Mouse (Mus musculus): ENCODE data around the gene Rgs9. TPM values are rescaled to one million over a fixed set of nuclear protein-coding genes. Genes with fewer than 3 reads are reported as not detected.
"Not testable (repeated sequence)": the region's sequence is repeated elsewhere in the genome, so short reads cannot be mapped to it uniquely, and the experiment has no call there.

Rgs9 gene
- total RNA-seq, 2 experiments from 2014 or later = 0.63 to 0.99 TPM

- DNase-seq = no peak
Measured at GRCm38 (mm10) chr11:109305680-109306079, 7.8 kb upstream of the Rgs9 start.

GRCm38 (mm10) chr11:109302338-109302737 lies 4.4 kb upstream of the Rgs9 start:
- peak; percentile 72 for DNase-seq

- DNase-seq = no peak
Measured at GRCm38 (mm10) chr11:109297031-109297430, 898 bp downstream of the Rgs9 start.

- DNase-seq = no peak
Measured at GRCm38 (mm10) chr11:109292056-109292455, 5.9 kb downstream of the Rgs9 start.

- DNase-seq = not testable (repeated sequence)
Measured at GRCm38 (mm10) chr11:109289378-109289777, 8.6 kb downstream of the Rgs9 start.

GRCm38 (mm10) chr11:109284811-109285210 lies 13.1 kb downstream of the Rgs9 start:
- DNase-seq = no peak

- no peak for DNase-seq
Measured at GRCm38 (mm10) chr11:109278186-109278585, 19.7 kb downstream of the Rgs9 start.

- no peak for DNase-seq
Measured at GRCm38 (mm10) chr11:109271399-109271798, 26.5 kb downstream of the Rgs9 start.

GRCm38 (mm10) chr11:109270366-109270765 lies 27.6 kb downstream of the Rgs9 start:
- DNase-seq = no peak

GRCm38 (mm10) chr11:109269662-109270341 lies 28.1 kb downstream of the Rgs9 start:
- DNase-seq = no peak

GRCm38 (mm10) chr11:109269283-109269661 lies 28.7 kb downstream of the Rgs9 start:
- DNase-seq = no peak

GRCm38 (mm10) chr11:109266161-109266910 lies 31.6 kb downstream of the Rgs9 start:
- peak; percentile 22 for DNase-seq

GRCm38 (mm10) chr11:109264159-109264768 lies 33.7 kb downstream of the Rgs9 start:
- DNase-seq = no peak

- no peak for DNase-seq
Measured at GRCm38 (mm10) chr11:109260561-109260960, 37.4 kb downstream of the Rgs9 start.

- DNase-seq = no peak
Measured at GRCm38 (mm10) chr11:109258941-109259910, 38.7 kb downstream of the Rgs9 start.

GRCm38 (mm10) chr11:109257824-109258223 lies 40.1 kb downstream of the Rgs9 start:
- no peak for DNase-seq

- no peak for DNase-seq
Measured at GRCm38 (mm10) chr11:109255022-109255421, 42.9 kb downstream of the Rgs9 start.

GRCm38 (mm10) chr11:109252483-109252882 lies 45.4 kb downstream of the Rgs9 start:
- DNase-seq = no peak

GRCm38 (mm10) chr11:109250566-109250965 lies 47.4 kb downstream of the Rgs9 start:
- no peak for DNase-seq

- no peak for DNase-seq
Measured at GRCm38 (mm10) chr11:109246920-109247319, 51.0 kb downstream of the Rgs9 start.

- DNase-seq = peak; percentile 14
Measured at GRCm38 (mm10) chr11:109244635-109245360, 53.1 kb downstream of the Rgs9 start.
